Mouse (Mus musculus): Measurements from ENCODE around the gene Adamtsl4. TPM values are rescaled to one million over a fixed set of nuclear protein-coding genes. Genes with fewer than 3 reads are reported as not detected.

The Adamtsl4 gene
- polyA plus RNA-seq, 1 experiment from 2014 or later, result 5.4 TPM

- no peak overlapping the region for H3K4me2 ChIP-seq
- 88% methylated on average over 2 of the region's 2 CpGs for WGBS
Observed at GRCm38 (mm10) chr3:95718153-95718552, 30.4 kb upstream of the Adamtsl4 start.

GRCm38 (mm10) chr3:95716075-95716474 is 28.4 kb upstream of the Adamtsl4 start:
- H3K9ac ChIP-seq, result no peak overlapping the region
- 0 out of 2 replicates have a peak, but pooled peaks cover 5% of the 10 kb centered on the region for H3K9me3 ChIP-seq
- no peaks in the 10 kb centered on the region for H3K27me3 ChIP-seq
- H3K4me2 ChIP-seq, result no peak overlapping the region
- no peaks in the 10 kb centered on the region for H3K36me3 ChIP-seq
- H3K27ac ChIP-seq, result peak overlapping the region; percentile 22; the same call in 1 of the 2 replicates
- H3K4me1 ChIP-seq, result no peaks in the 10 kb centered on the region
- no peak for ATAC-seq (ENCODE audit: insufficient number of reproducible peaks, low FRiP score, low TSS enrichment, low read depth)
- 77% methylated on average over 1 of the region's 1 CpGs for WGBS
- H3K4me3 ChIP-seq, result no peak overlapping the region

More at GRCm38 (mm10) chr3:95718153-95718552, 30.4 kb upstream of the Adamtsl4 start:
- H3K36me3 ChIP-seq, result no peaks in the 10 kb centered on the region
- no peak overlapping the region for H3K9ac ChIP-seq
- no peak overlapping the region for H3K4me3 ChIP-seq
- ATAC-seq (ENCODE audit: insufficient number of reproducible peaks, low FRiP score, low TSS enrichment, low read depth), result no peak
- H3K27me3 ChIP-seq, result no peaks in the 10 kb centered on the region
- H3K4me1 ChIP-seq, result no peaks in the 10 kb centered on the region
- no peak overlapping the region for H3K27ac ChIP-seq
- 0 out of 2 replicates have a peak, but pooled peaks cover 1% of the 10 kb centered on the region for H3K9me3 ChIP-seq

GRCm38 (mm10) chr3:95709967-95710366 is 22.2 kb upstream of the Adamtsl4 start:
- ATAC-seq (ENCODE audit: insufficient number of reproducible peaks, low FRiP score, low TSS enrichment, low read depth), result no peak
- Histone ChIP-seq H3K9me3 (0 out of 2 replicates have a peak, but pooled peaks cover 5% of the 10 kb centered on the region), H3K27ac (no peak overlapping the region), H3K9ac (no peak overlapping the region), H3K27me3 (no peaks in the 10 kb centered on the region), H3K4me1 (0 out of 2 replicates have a peak, but pooled peaks cover 2% of the 10 kb centered on the region), H3K4me3 (no peak overlapping the region), H3K36me3 (no peaks in the 10 kb centered on the region), H3K4me2 (no peak overlapping the region)

- Histone ChIP-seq H3K9ac (no peak overlapping the region), H3K36me3 (no peaks in the 10 kb centered on the region), H3K27ac (no peak overlapping the region), H3K9me3 (0 out of 2 replicates have a peak, but pooled peaks cover 5% of the 10 kb centered on the region), H3K4me3 (no peak overlapping the region), H3K4me1 (0 out of 2 replicates have a peak, but pooled peaks cover 2% of the 10 kb centered on the region), H3K4me2 (no peak overlapping the region), H3K27me3 (no peaks in the 10 kb centered on the region)
- WGBS, result 94% methylated on average over 4 of the region's 4 CpGs
- no peak for ATAC-seq (ENCODE audit: insufficient number of reproducible peaks, low FRiP score, low TSS enrichment, low read depth)
Observed at GRCm38 (mm10) chr3:95709044-95709443, 21.3 kb upstream of the Adamtsl4 start.

GRCm38 (mm10) chr3:95707497-95707896 is 19.8 kb upstream of the Adamtsl4 start:
- Histone ChIP-seq H3K4me2 (no peak overlapping the region), H3K36me3 (no peaks in the 10 kb centered on the region), H3K27ac (no peak overlapping the region), H3K9me3 (no peaks in the 10 kb centered on the region), H3K9ac (no peak overlapping the region), H3K27me3 (no peaks in the 10 kb centered on the region), H3K4me1 (0 out of 2 replicates have a peak, but pooled peaks cover 2% of the 10 kb centered on the region), H3K4me3 (no peak overlapping the region)
- 79% methylated on average over 7 of the region's 7 CpGs for WGBS
- ATAC-seq (ENCODE audit: insufficient number of reproducible peaks, low FRiP score, low TSS enrichment, low read depth), result no peak

GRCm38 (mm10) chr3:95706273-95706672 is 18.6 kb upstream of the Adamtsl4 start:
- no peak for ATAC-seq (ENCODE audit: insufficient number of reproducible peaks, low FRiP score, low TSS enrichment, low read depth)
- Histone ChIP-seq H3K27ac (no peak overlapping the region), H3K9me3 (no peaks in the 10 kb centered on the region), H3K36me3 (no peaks in the 10 kb centered on the region), H3K4me2 (no peak overlapping the region), H3K9ac (no peak overlapping the region), H3K4me3 (no peak overlapping the region), H3K27me3 (no peaks in the 10 kb centered on the region), H3K4me1 (peaks cover 13% of the 10 kb centered on the region)
- WGBS, result 86% methylated on average over 4 of the region's 4 CpGs

GRCm38 (mm10) chr3:95704612-95705011 is 16.9 kb upstream of the Adamtsl4 start:
- Histone ChIP-seq H3K9ac (no peak overlapping the region), H3K27me3 (no peaks in the 10 kb centered on the region), H3K4me3 (no peak overlapping the region), H3K36me3 (no peaks in the 10 kb centered on the region), H3K4me1 (peaks cover 20% of the 10 kb centered on the region), H3K4me2 (no peak overlapping the region), H3K9me3 (no peaks in the 10 kb centered on the region), H3K27ac (no peak overlapping the region)
- WGBS, result 88% methylated on average over 4 of the region's 4 CpGs
- ATAC-seq (ENCODE audit: insufficient number of reproducible peaks, low FRiP score, low TSS enrichment, low read depth), result no peak

- H3K4me1 ChIP-seq, result peaks cover 20% of the 10 kb centered on the region
- ATAC-seq (ENCODE audit: insufficient number of reproducible peaks, low FRiP score, low TSS enrichment, low read depth), result no peak
- no peak overlapping the region for H3K4me2 ChIP-seq
- no peak overlapping the region for H3K27ac ChIP-seq
- H3K9ac ChIP-seq, result no peak overlapping the region
- WGBS, result 92% methylated on average over 3 of the region's 3 CpGs
- H3K4me3 ChIP-seq, result no peak overlapping the region
- no peaks in the 10 kb centered on the region for H3K36me3 ChIP-seq
- no peaks in the 10 kb centered on the region for H3K9me3 ChIP-seq
- H3K27me3 ChIP-seq, result no peaks in the 10 kb centered on the region
Observed at GRCm38 (mm10) chr3:95703276-95703675, 15.6 kb upstream of the Adamtsl4 start.

- H3K9me3 ChIP-seq, result no peaks in the 10 kb centered on the region
- no peaks in the 10 kb centered on the region for H3K27me3 ChIP-seq
- H3K4me3 ChIP-seq, result peak overlapping the region; percentile 31
- 4% methylated on average over 24 of the region's 24 CpGs for WGBS
- H3K4me1 ChIP-seq, result peaks cover 18% of the 10 kb centered on the region
- 0 out of 2 replicates have a peak overlapping the region, but pooled peaks have one; percentile 11 for H3K9ac ChIP-seq
- peak; percentile 88 for ATAC-seq (ENCODE audit: insufficient number of reproducible peaks, low FRiP score, low TSS enrichment, low read depth)
- H3K4me2 ChIP-seq, result peak overlapping the region; percentile 58
- H3K27ac ChIP-seq, result peak overlapping the region; percentile 66
- no peaks in the 10 kb centered on the region for H3K36me3 ChIP-seq
Observed at GRCm38 (mm10) chr3:95701877-95702540, 14.3 kb upstream of the Adamtsl4 start.

- no peak for ATAC-seq (ENCODE audit: insufficient number of reproducible peaks, low FRiP score, low TSS enrichment, low read depth)
- Histone ChIP-seq H3K9me3 (no peaks in the 10 kb centered on the region), H3K4me3 (no peak overlapping the region), H3K27me3 (no peaks in the 10 kb centered on the region), H3K4me1 (peaks cover 22% of the 10 kb centered on the region), H3K36me3 (no peaks in the 10 kb centered on the region), H3K4me2 (no peak overlapping the region), H3K27ac (peak overlapping the region; percentile 66; the same call in 1 of the 2 replicates), H3K9ac (no peak overlapping the region)
- 83% methylated on average over 2 of the region's 2 CpGs for WGBS
Observed at GRCm38 (mm10) chr3:95701085-95701484, 13.4 kb upstream of the Adamtsl4 start.

- no peak for ATAC-seq (ENCODE audit: insufficient number of reproducible peaks, low FRiP score, low TSS enrichment, low read depth)
- Histone ChIP-seq H3K27ac (no peak overlapping the region), H3K4me3 (no peak overlapping the region), H3K4me2 (no peak overlapping the region), H3K36me3 (no peaks in the 10 kb centered on the region), H3K9ac (no peak overlapping the region), H3K9me3 (no peaks in the 10 kb centered on the region), H3K27me3 (no peaks in the 10 kb centered on the region), H3K4me1 (peaks cover 23% of the 10 kb centered on the region)
- WGBS, result 67% methylated on average over 6 of the region's 6 CpGs
Observed at GRCm38 (mm10) chr3:95700233-95700681, 12.5 kb upstream of the Adamtsl4 start.

- H3K9ac ChIP-seq, result no peak overlapping the region
- H3K4me3 ChIP-seq, result no peak overlapping the region
- WGBS, result 97% methylated on average over 4 of the region's 4 CpGs
- no peaks in the 10 kb centered on the region for H3K27me3 ChIP-seq
- peaks cover 23% of the 10 kb centered on the region for H3K4me1 ChIP-seq
- H3K36me3 ChIP-seq, result no peaks in the 10 kb centered on the region
- no peaks in the 10 kb centered on the region for H3K9me3 ChIP-seq
- H3K27ac ChIP-seq, result no peak overlapping the region
- no peak overlapping the region for H3K4me2 ChIP-seq
- no peak for ATAC-seq (ENCODE audit: insufficient number of reproducible peaks, low FRiP score, low TSS enrichment, low read depth)
Observed at GRCm38 (mm10) chr3:95698286-95698685, 10.6 kb upstream of the Adamtsl4 start.

All from limb, embryonic 15.5 days (tissue).